Mouse (Mus musculus) intestine, embryonic 14.5 days (tissue): Measurements from ENCODE around the gene Map3k1. TPM values are rescaled to one million over a fixed set of nuclear protein-coding genes. Genes with fewer than 3 reads are reported as not detected.

Source experiments
- ATAC-seq: fragments of 200-750 bp; cut with Nextera tagmentation; replicated peaks from 2 replicates; pipeline ENCODE4 v1.8.0; 2017; ENCODE audit warnings: low read depth, moderate number of reproducible peaks, moderate TSS enrichment, moderate library complexity; ENCODE audit not compliant: low FRiP score, low TSS enrichment
- DNase-seq: peaks from one replicate; pipeline ENCODE4 v3.0.0-alpha.2; 2018; ENCODE audit warnings: low spot score
- H3K27ac ChIP-seq: fragments of 300-500 bp; sonication (generic); 2 replicates; pipeline ENCODE4 v1.5.1; 2014; ENCODE audit warnings: low read depth, mild to moderate bottlenecking, control low read depth
- H3K27me3 ChIP-seq: fragments of 300-500 bp; sonication (generic); replicated peaks from 2 replicates; pipeline ENCODE4 v1.6.1; 2014; ENCODE audit warnings: low read length, control low read depth; ENCODE audit not compliant: control insufficient read depth, insufficient read depth
- H3K36me3 ChIP-seq: fragments of 300-500 bp; sonication (generic); 2 replicates; pipeline ENCODE4 v1.6.1; 2014; ENCODE audit warnings: low read length, control low read depth; ENCODE audit not compliant: control insufficient read depth, insufficient read depth
- H3K4me1 ChIP-seq: fragments of 300-500 bp; sonication (generic); replicated peaks from 2 replicates; pipeline ENCODE4 v1.6.1; 2014; ENCODE audit warnings: low read length, control low read depth, mixed read lengths; ENCODE audit not compliant: control insufficient read depth, insufficient read depth
- H3K4me2 ChIP-seq: fragments of 300-500 bp; sonication (generic); 2 replicates; pipeline ENCODE4 v1.6.1; 2014; ENCODE audit warnings: low read length
- H3K4me3 ChIP-seq: fragments of 300-500 bp; sonication (generic); 2 replicates; pipeline ENCODE4 v1.5.1; 2014; ENCODE audit warnings: low read depth, low read length, control low read depth, mixed read lengths
- H3K9ac ChIP-seq: fragments of 300-500 bp; sonication (generic); 2 replicates; pipeline ENCODE4 v1.6.1; 2014; ENCODE audit warnings: mild to moderate bottlenecking, low read length
- H3K9me3 ChIP-seq: fragments of 300-500 bp; sonication (generic); 2 replicates; pipeline ENCODE4 v1.6.1; 2016; ENCODE audit warnings: low read length, control low read depth; ENCODE audit not compliant: control insufficient read depth
- WGBS: fragments of 180-500 bp; shearing (Covaris S2); extraction: QIAGEN DNeasy Blood & Tissue Kit; methylation state at CpG from one replicate; pipeline ENCODE4 v1.1.7; 2014; 5-methylcytosine and 5-hydroxymethylcytosine counted together
- polyA plus RNA-seq: library from polyadenylated mRNA; unstranded; fragments of >200 nt; fragmentation: Nextera tagmentation; extraction: Ambion mirVana; gene quantifications from 2 replicates; pipeline ENCODE4 v1.2.1, GENCODE M21; 2014

Gene Map3k1
- polyA plus RNA-seq, 1 experiment from 2014 or later = 30.4 TPM

DNA sequence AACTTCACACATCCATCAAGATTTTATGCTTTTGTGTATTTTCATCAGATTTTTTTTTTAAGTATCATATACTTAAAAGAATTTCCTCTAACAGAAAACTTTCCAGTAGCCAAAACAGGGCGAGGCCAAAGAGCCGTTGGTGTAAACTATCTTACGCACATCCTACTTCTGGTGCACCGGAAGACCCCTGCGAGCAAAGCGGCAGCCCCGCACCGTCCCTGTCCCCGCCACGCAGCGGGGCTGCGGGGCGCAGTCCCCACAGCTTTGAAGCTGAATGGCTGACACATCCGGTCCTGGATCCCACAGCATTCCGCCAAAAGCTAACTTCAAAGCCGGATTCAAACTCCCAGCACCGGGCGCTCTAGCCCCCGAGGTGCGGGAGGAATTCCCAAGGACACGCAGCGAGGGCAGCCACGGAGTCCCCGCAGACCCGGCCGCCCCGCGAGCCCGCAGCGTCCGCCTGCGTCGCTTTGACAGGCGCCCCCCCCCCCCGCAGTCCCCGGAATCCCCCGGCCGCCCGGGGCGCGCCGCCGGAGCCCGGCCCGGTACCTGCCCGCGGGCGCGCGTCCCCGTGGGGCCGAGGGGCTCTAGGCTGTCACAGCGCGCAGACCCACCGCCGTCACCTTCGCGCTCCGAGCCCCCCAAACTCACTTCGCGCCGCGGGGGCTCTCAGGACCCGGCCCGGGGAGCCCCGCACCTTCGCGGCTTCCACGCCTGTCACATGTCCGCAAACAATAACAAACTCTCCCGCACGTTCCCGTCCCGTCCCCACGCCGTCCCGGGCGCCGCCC is 1.0 kb downstream of the Map3k1 start:
- ATAC-seq (peak; percentile 3; the same call in 1 of the 2 replicates), DNase-seq (peak; percentile 76)
- Histone ChIP-seq H3K4me2 (peak overlapping the region; percentile 81), H3K36me3 (no peaks in the 10 kb centered on the region), H3K9ac (peak overlapping the region; percentile 92), H3K9me3 (no peaks in the 10 kb centered on the region), H3K27ac (peak overlapping the region; percentile 94), H3K27me3 (no peaks in the 10 kb centered on the region), H3K4me1 (peaks cover 47% of the 10 kb centered on the region), H3K4me3 (peak overlapping the region; percentile 87)
- under 1% methylated on average over 53 of the region's 79 CpGs for WGBS

DNA sequence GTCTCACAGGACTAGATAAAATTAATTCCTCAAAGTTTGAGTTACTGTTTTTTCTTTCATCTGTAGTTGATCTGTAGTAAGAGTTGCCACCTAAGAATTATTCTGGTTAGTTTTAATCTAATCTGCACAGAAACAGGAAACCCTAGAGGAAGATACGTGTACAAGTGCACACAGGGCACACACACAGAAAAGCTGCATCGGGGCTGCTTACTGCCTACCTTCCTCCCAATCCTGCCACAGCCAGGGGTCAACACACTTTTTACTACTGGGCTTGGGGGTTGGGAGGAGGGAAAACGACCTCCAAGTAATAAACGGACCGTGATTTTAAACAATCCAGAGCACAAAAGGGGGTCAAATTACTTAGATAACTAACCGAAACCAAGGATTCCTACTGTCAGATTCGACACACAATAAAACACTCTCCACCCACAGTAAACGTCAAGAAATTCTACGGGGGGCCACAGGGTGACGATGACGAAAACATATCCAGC is 1.6 kb downstream of the Map3k1 start:
- peak overlapping the region; percentile 94 for H3K27ac ChIP-seq
- ATAC-seq = no peak
- peak overlapping the region; percentile 87 for H3K4me3 ChIP-seq
- H3K36me3 ChIP-seq = no peaks in the 10 kb centered on the region
- H3K9ac ChIP-seq = peak overlapping the region; percentile 92
- H3K4me1 ChIP-seq = peaks cover 54% of the 10 kb centered on the region
- peak; percentile 77 for DNase-seq
- under 1% methylated on average over 11 of the region's 11 CpGs for WGBS
- peak overlapping the region; percentile 81 for H3K4me2 ChIP-seq
- no peaks in the 10 kb centered on the region for H3K9me3 ChIP-seq
- no peaks in the 10 kb centered on the region for H3K27me3 ChIP-seq

DNA sequence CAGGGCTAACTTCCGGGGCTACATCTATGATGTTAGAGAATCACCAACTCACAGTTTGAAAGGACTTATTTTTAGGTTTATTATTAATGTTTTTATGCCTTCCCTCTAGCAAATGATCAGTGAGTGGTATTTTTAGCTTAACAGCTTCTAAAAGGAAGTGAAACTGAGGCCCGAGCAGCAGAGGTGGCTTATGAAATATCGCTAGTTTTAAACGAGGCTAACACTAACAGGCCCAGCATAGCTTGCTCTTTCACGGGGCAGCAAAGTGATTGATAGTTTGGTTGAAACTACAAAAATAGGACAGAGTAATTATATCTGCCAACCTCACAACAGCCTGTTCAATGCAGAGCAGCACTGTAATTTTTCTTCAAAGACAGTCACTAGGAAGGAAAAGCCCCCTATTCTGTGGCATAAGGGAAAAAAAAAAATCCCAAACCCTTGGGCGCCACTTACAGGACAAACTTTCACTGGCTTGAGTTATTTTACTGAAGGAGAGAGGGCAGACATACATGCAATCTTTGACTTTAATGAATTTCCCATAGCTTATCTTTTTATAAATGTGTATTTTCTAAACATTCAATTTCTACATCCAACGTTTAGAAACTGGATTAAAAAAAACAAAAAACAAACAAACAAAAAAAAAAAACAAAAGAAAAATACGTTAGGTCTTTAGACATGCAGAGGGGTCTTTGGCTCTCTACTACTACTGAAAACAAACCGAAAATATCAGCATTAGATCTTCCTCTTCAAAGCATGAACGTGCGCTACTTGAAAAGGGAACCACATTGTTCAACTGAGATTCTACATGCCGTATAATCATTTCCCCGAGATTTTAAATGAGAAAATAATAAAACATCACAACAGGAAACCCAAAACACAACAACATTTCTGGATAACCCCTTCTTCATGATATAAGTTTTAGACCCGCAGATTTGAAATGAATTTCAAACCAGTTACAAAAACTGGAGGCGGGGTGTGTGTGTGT is 2.8 kb downstream of the Map3k1 start:
- ATAC-seq = no peak
- peaks cover 62% of the 10 kb centered on the region for H3K4me1 ChIP-seq
- no peaks in the 10 kb centered on the region for H3K27me3 ChIP-seq
- H3K4me2 ChIP-seq = peak overlapping the region; percentile 81
- H3K36me3 ChIP-seq = no peaks in the 10 kb centered on the region
- no peak for DNase-seq
- H3K9ac ChIP-seq = no peak overlapping the region
- H3K9me3 ChIP-seq = no peaks in the 10 kb centered on the region
- H3K27ac ChIP-seq = peak overlapping the region; percentile 62
- 33% methylated on average over 15 of the region's 15 CpGs for WGBS
- H3K4me3 ChIP-seq = peak overlapping the region; percentile 87; the same call in 1 of the 2 replicates

DNA sequence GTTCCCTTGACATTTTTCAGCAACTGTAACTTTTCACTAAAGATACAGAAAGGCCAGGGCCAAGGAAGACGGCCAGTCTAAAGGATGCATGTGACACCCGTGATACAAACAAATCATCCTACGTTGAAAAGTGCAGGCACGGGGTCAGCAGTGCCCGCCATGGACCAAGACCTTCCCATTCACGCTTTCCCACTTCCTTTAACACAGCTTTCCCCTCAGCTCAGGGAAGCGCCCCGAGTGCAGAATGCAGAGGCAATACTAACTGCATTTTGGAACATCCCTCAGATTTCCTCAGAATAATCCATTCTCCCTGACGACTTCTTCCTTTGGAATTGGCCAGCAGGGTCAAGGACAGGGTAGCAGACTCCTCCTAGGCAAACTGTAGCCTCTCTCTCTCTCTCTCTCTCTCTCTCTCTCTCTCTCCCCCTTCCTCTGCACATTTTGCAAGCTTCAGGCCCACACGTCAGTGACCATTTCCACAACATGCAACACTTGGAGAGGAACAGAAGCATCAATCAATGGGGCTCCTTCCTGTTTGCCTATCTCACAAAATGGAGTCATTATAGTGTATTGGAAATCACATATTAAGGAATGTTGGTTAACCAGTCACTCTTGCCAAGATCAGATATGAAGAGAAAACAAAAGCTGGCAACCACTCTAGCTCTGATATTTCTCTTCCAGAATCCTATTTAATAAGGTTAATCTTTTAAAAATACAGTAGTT is 3.7 kb downstream of the Map3k1 start:
- peaks cover 68% of the 10 kb centered on the region for H3K4me1 ChIP-seq
- ATAC-seq (no peak), DNase-seq (no peak)
- peak overlapping the region; percentile 81 for H3K4me2 ChIP-seq
- no peaks in the 10 kb centered on the region for H3K27me3 ChIP-seq
- peak overlapping the region; percentile 62 for H3K27ac ChIP-seq
- H3K4me3 ChIP-seq = 0 out of 2 replicates have a peak overlapping the region, but pooled peaks have one; percentile 4
- H3K9ac ChIP-seq = no peak overlapping the region; the same call in 1 of the 2 replicates
- 24% methylated on average over 10 of the region's 10 CpGs for WGBS
- no peaks in the 10 kb centered on the region for H3K9me3 ChIP-seq
- no peaks in the 10 kb centered on the region for H3K36me3 ChIP-seq

DNA sequence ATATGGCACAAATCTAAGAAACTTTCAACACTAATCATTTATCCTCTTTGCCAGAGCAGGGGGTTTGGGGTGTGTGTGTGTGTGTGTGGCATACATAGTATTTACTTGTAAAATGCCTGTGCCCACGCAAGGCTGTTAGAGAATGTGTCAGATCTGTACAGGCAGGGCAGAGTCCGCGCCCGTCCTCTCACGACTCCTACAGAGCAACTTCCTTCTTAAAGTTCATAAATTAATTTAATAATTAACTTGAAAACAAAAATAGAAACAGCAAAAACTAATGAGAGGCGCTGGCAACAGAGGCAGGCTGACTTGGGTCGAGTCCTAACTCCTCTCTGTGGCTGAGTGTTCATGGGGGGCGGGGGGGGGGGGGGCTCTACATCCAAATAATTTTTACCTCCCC is 4.6 kb downstream of the Map3k1 start:
- DNase-seq = no peak
- WGBS = 44% methylated on average over 8 of the region's 8 CpGs
- H3K27ac ChIP-seq = no peak overlapping the region
- no peak overlapping the region for H3K4me3 ChIP-seq
- no peaks in the 10 kb centered on the region for H3K9me3 ChIP-seq
- H3K9ac ChIP-seq = no peak overlapping the region; the same call in 1 of the 2 replicates
- no peak for ATAC-seq
- H3K4me1 ChIP-seq = peaks cover 64% of the 10 kb centered on the region
- peak overlapping the region; percentile 81; the same call in 1 of the 2 replicates for H3K4me2 ChIP-seq
- H3K36me3 ChIP-seq = no peaks in the 10 kb centered on the region
- no peaks in the 10 kb centered on the region for H3K27me3 ChIP-seq

DNA sequence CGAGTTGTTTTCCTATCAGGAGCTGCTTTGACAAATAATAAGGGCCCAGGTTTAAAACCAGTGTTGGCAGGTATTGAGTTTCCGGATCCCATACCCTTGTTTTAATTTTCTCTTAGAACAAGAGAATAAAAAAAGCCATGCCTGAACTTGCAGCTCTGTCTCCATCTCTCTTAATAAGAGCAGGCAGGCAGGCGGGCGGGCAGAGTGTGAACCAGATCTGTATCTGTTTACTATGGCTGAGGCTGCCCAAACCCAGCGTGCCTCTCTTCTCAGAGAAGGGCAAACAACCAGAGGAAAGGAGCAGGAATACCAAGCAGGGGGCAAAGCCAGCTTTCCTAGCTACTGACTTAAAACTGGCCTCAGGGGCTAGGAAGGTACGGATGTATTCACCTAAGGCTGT is 5.3 kb downstream of the Map3k1 start:
- Histone ChIP-seq H3K4me3 (no peak overlapping the region), H3K36me3 (no peaks in the 10 kb centered on the region), H3K27ac (no peak overlapping the region), H3K4me1 (peaks cover 70% of the 10 kb centered on the region), H3K4me2 (peak overlapping the region; percentile 20), H3K27me3 (no peaks in the 10 kb centered on the region), H3K9me3 (no peaks in the 10 kb centered on the region), H3K9ac (no peak overlapping the region; the same call in 1 of the 2 replicates)
- WGBS = 51% methylated on average over 6 of the region's 6 CpGs
- ATAC-seq (no peak), DNase-seq (no peak)

DNA sequence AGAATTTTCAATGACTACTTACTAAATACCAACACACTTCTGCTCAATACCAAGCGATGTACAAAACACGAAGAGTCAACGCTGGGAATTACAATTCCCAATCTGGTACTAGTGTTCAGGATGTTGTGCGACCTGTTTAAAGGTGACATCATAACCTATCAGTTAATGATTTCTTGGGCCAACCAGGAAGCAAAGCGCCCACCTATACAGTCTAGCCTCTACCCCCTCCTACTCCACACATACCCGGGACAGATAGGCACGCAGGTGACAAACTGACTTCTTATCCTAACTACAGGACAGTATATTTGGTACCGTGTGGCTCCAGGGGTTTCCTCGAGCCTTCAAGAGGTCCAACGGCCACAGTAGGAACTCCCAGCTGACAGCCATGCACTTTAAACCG is 5.9 kb downstream of the Map3k1 start:
- no peak for DNase-seq
- H3K27ac ChIP-seq = peak overlapping the region; percentile 62; the same call in 1 of the 2 replicates

DNA sequence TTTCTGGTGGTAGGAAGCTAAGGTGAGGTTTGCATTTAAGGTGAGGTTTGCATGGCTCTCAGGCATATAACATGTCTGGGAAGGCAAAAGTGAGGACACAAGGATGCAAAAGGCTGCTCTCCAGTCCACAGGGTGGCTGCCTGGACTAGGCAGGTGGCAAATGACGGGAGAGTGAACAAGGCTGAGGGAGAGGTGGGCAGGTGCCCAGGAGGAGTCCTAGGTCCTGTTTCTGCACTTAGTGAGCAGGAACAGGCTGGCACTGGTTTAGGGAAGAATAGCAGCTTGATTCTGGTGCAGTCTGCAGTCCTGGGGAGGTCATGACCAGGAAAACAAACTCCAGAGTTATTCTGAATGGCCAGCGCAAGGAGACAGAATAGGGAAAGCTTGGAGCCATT is 6.5 kb downstream of the Map3k1 start:
- Histone ChIP-seq H3K27ac (0 out of 2 replicates have a peak overlapping the region, but pooled peaks have one; percentile 62), H3K36me3 (no peaks in the 10 kb centered on the region), H3K4me2 (no peak overlapping the region), H3K9me3 (no peaks in the 10 kb centered on the region), H3K4me3 (no peak overlapping the region), H3K27me3 (no peaks in the 10 kb centered on the region), H3K9ac (no peak overlapping the region), H3K4me1 (peaks cover 82% of the 10 kb centered on the region)
- whole genome bisulfite sequencing = 70% methylated on average over 2 of the region's 2 CpGs
- no peak for DNase-seq
- ATAC-seq = no peak

More for the DNA sequence above, 5.9 kb downstream of the Map3k1 start:
- peak; percentile 32; the same call in 1 of the 2 replicates for ATAC-seq
- H3K9me3 ChIP-seq = no peaks in the 10 kb centered on the region
- no peak overlapping the region for H3K9ac ChIP-seq
- no peaks in the 10 kb centered on the region for H3K36me3 ChIP-seq
- peaks cover 76% of the 10 kb centered on the region for H3K4me1 ChIP-seq
- no peaks in the 10 kb centered on the region for H3K27me3 ChIP-seq
- H3K4me3 ChIP-seq = no peak overlapping the region
- WGBS = 75% methylated on average over 11 of the region's 11 CpGs
- H3K4me2 ChIP-seq = 0 out of 2 replicates have a peak overlapping the region, but pooled peaks have one; percentile 20
